Mouse (Mus musculus) left cerebral cortex, postnatal 10 days (tissue): ENCODE data around the gene Pak1. TPM values are rescaled to one million over a fixed set of nuclear protein-coding genes. Genes with fewer than 3 reads are reported as not detected.

Experiments used
- DNase-seq, 2 experiments: peaks; one replicate each; pipeline ENCODE4 v3.0.0; 2021 to 2022; ENCODE audit warnings: low spot score in 2 of 2, mixed read lengths in 1 of 2; ENCODE audit errors: extremely low spot score in 1 of 2
- intact Hi-C: fragments of 180-260 bp; cut with DNase I; formaldehyde crosslinking; loops from one replicate; pipeline ENCODE4 v1.15.1; 2025
- total RNA-seq, 2 experiments: library from RNA; stranded (reverse); gene quantifications; 2 replicates each; pipeline ENCODE4 v1.2.3; 2021

Gene Pak1
- total RNA-seq, 2 experiments from 2014 or later: 196 to 202 TPM

GRCm38 (mm10) chr7:97770841-97771620 lies 17.3 kb upstream of the Pak1 start:
- DNase-seq: no peak
- intact Hi-C loops: no loop called here

- intact Hi-C loops: no loop called here
- no peak for DNase-seq
Observed at GRCm38 (mm10) chr7:97775380-97775779, 13.0 kb upstream of the Pak1 start.

GRCm38 (mm10) chr7:97775923-97776322 lies 12.4 kb upstream of the Pak1 start:
- no peak for DNase-seq
- intact Hi-C loops: no loop called here

- intact Hi-C loops: no loop called here
- DNase-seq: no peak
Observed at GRCm38 (mm10) chr7:97777191-97777590, 11.2 kb upstream of the Pak1 start.

GRCm38 (mm10) chr7:97780222-97780621 lies 8.1 kb upstream of the Pak1 start:
- intact Hi-C loops: no loop called here
- DNase-seq: no peak

- intact Hi-C loops: no loop called here
- DNase-seq: no peak
Observed at GRCm38 (mm10) chr7:97780815-97781214, 7.5 kb upstream of the Pak1 start.

- no peak for DNase-seq
- intact Hi-C loops: no loop called here
Observed at GRCm38 (mm10) chr7:97781496-97781895, 6.8 kb upstream of the Pak1 start.

GRCm38 (mm10) chr7:97783523-97783922 lies 4.8 kb upstream of the Pak1 start:
- DNase-seq: no peak
- intact Hi-C loops: no loop called here

GRCm38 (mm10) chr7:97788669-97789483 lies 535 bp downstream of the Pak1 start:
- peak in 1 of 2 experiments; percentile 50 for DNase-seq
- intact Hi-C loops: no loop called here

- no peak for DNase-seq
- intact Hi-C loops: no loop called here
Observed at GRCm38 (mm10) chr7:97790272-97790671, 1.9 kb downstream of the Pak1 start.

GRCm38 (mm10) chr7:97792324-97792723 lies 4.0 kb downstream of the Pak1 start:
- intact Hi-C loops: no loop called here

GRCm38 (mm10) chr7:97803116-97803515 lies 14.8 kb downstream of the Pak1 start:
- intact Hi-C loops: no loop called here

More at GRCm38 (mm10) chr7:97792324-97792723, 4.0 kb downstream of the Pak1 start:
- DNase-seq: no peak

GRCm38 (mm10) chr7:97804245-97805066 lies 16.1 kb downstream of the Pak1 start:
- intact Hi-C loops: no loop called here
- peak in 1 of 2 experiments; percentile 13 for DNase-seq

More at GRCm38 (mm10) chr7:97803116-97803515, 14.8 kb downstream of the Pak1 start:
- no peak for DNase-seq

GRCm38 (mm10) chr7:97805067-97805365 lies 16.7 kb downstream of the Pak1 start:
- DNase-seq: no peak
- intact Hi-C loops: no loop called here

- DNase-seq: no peak
- intact Hi-C loops: no loop called here
Observed at GRCm38 (mm10) chr7:97809307-97809706, 21.0 kb downstream of the Pak1 start.

- DNase-seq: no peak
- intact Hi-C loops: no loop called here
Observed at GRCm38 (mm10) chr7:97821875-97822274, 33.5 kb downstream of the Pak1 start.

- no peak for DNase-seq
- intact Hi-C loops: no loop called here
Observed at GRCm38 (mm10) chr7:97829091-97829490, 40.8 kb downstream of the Pak1 start.

- intact Hi-C loops: no loop called here
- DNase-seq: no peak
Observed at GRCm38 (mm10) chr7:97830739-97831138, 42.4 kb downstream of the Pak1 start.

- intact Hi-C loops: no loop called here
- DNase-seq: no peak
Observed at GRCm38 (mm10) chr7:97832987-97833386, 44.6 kb downstream of the Pak1 start.
